Mouse (Mus musculus): Measurements from ENCODE around the gene Smarcb1.

- TF ChIP-seq POLR2A (IDR thresholded peaks at IDR 0.05; ENCODE audit: extremely low read depth, insufficient read depth, low read length) (no peak), CTCF (IDR thresholded peaks at IDR 0.05; ENCODE audit: extremely low read depth, insufficient read depth, low read length) (no peak)
Observed at GRCm38 (mm10) chr10:75856976-75857375, 64.4 kb downstream of the Smarcb1 start.

Measured in cortical plate, adult 2 months (tissue).